Mouse (Mus musculus): ENCODE results near the gene Ethe1.
"Not testable (repeated sequence)": the region's sequence is repeated elsewhere in the genome, so short reads cannot be mapped to it uniquely, and the experiment has no call there.

Ethe1 gene

DNA sequence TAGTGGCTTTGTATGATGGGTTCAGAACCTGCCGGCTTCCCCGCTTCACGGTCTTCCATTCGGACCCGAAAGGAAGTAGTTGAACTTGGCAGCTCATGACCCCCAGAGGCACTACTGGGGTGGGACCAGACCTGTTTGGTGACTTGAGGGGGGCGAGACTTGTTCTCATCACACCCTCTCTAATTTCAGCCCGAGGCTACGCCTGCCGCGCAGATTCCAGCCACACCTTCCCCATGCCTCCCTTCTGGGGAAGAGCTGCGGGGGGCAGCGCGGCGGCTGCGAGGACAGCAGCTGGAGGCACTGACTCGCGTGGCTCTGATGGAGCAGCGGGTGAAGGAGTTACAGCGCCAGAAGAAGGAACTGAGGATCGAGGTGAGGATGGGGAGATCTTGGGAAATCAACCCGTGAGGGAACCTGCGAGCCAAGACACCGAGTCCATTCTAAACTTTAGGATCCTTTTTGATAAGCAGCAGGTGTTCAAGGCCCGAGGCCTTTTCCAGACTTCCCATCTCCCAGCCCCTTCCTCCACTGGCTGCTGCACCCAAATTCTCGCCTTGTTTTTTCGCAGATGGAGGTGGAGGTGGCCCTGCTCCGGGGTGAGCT lies 25.1 kb downstream of the Ethe1 start:
- no peak for DNase-seq (ENCODE audit: low spot score)

DNA sequence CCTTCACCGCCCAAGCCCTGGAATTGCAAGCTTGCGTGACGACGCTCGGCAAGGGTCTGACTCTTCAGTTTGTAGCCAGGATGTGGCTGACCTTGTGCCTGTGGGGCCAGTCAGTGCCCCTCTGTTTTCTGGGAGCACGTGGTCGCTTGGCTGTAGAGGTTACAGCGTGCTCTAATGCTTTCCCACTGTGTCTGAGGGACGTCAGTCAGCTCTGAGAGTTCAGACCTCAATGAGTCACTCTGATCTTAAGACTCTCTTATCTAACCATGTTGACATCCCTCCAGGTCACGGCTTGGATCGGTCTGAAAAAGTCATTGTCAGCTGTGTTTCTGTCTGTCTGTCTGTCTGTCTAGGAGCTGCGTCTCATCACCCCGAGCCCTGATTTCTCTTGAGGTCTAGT lies 27.5 kb downstream of the Ethe1 start:
- no peak for DNase-seq (ENCODE audit: low spot score)

DNA sequence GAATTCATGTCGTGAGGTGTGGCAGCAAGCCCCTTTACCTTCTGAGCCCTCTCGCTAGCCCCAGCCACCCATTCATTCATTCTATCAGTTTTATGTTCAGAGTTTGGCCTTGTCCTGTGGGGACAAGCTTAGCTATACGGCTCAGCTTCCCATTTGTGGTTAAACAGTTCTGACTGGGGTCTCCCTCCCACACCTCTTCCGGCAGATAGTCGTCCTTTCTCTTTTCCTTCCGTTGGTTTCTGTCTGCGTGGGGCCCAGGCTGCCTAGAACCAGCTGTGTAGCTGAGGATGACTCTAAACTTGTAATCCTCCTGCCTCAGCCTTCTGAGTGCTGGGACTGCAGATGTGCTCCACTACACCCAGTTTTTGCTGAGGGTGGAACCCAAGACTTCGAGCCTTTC lies 30.4 kb downstream of the Ethe1 start:
- DNase-seq (ENCODE audit: low spot score) = no peak

DNA sequence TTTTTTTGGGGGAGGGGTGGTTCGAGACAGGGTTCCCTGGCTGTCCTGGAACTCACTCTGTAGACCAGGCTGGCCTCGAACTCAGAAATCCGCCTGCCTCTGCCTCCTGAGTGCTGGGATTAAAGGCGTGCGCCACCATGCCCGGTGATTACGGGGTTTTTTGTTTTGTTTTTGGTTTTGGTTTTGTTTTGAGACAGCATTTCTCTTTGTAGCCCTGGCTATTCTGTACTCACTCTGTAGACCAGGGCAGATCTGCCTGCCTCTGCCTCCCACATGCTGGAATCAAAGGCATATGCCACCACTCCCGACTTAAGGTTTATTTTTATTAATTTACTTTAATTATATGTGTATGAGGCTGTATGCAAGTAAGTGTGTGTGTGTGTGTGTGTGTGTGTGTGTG lies 31.0 kb downstream of the Ethe1 start:
- not testable (repeated sequence) for DNase-seq (ENCODE audit: low spot score)

DNA sequence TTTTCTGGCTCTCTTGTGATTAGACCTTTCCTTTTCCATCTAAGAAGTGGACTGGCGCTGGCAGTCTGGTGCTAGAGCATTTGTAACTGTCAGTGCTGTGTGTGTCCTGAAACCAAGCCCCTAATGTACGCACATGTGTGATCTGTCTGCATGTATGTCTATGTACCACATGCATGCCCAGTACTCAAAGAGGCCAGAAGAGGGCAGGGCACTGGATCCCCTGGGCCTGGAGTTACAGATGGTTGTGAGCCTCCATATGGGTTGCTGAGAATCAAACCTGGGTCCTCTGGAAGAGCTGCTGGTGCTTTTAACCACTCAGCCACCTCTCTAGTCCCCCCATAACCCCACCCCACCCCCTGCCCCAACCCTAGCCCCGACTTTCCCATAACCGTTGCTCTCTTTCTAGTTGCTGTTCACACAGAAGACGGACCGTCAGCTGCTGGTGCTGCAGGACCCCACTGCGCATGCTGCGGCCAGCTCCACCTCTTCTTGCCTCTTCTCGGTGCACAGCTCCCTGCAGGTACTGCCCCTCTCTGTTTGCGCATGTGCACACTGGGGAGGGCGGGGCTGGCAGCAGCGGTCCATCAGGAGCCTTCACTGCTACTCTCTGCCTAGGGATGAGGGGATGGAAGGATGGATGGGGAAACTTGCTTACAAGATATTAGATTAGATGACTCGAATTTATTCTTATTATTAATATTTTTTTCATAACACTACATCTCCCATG lies 32.5 kb downstream of the Ethe1 start:
- DNase-seq (ENCODE audit: low spot score) = no peak

DNA sequence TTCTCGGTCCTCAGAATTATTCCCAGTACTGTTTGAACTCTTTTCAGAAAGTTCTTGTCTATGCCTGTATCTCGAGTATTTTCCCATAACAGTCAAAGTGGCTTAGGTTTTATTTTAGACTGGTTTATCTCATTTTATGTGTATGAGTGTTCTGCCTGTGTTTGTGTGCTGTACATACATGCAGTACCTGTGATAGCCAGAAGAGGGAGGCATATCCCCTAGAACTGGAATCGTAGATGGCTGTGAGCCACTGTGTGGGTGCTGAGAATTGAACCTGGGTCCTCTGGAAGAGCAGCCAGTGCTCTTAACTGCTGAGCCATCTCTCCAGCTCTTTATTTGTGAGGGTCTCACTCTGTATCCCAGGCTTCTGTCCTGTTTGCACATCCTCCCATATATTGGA lies 33.9 kb downstream of the Ethe1 start:
- no peak for DNase-seq (ENCODE audit: low spot score)

DNA sequence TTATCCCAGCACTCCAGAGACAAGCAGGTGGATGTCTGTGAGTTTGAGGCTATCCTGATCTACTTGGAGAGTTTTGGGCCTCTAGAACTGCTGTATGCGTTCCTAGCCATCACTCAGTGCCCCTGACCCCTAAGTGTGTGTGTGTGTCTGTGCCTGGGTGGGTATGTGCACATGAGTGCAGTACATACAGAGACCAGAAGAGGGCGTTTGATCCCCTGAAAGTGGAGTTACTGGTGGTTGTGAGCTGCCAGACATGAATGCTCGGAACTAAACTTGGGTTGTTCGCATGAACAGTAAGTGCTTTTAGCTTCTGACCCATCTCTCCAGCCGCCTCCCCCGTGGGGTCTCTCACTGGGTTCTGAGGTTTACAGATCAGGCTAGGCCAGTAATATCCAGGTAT lies 35.6 kb downstream of the Ethe1 start:
- DNase-seq (ENCODE audit: low spot score) = no peak

DNA sequence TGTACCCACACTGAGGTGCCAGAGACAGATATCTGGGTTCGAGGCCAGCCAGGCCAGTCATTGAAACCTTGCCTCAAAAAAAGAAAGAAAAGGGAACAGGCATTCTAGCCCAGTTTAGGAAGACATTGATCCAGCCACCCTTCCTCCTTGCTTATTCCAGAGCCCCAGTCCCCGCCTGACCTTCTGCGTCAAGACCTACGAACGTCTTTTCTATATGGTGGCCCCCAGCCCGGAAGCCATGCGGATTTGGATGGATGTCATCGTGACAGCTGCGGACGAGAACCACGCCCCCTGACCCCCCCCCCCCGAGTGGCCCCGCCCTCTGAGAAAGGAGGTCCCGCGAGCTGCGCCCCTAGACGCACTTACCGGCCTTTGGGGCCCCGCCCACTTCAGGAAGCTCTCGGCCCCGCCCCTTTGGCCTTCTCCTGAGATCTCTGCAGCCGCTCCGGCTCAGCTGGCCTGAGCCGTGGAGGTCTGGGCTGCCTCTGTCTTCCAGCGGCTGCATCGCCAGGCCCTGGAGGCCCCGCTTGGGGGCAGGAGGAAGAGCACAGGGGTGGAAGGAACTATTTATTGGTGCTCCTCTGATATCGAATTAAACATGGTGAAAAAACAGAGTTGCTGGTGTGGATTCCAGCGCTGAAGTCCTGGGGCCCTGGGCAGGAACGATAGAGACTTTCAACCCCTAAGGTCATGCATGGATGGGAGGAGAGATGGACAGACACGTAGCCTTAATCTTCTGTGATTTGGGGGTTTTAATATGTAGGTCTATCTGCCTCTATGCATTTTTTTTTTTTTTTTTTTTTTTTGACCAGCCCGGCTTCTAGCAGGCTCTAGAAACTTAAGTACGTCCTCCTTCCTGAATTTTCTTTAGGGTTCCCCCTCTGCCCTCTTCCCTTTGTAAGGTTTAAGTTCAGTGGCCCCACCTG lies 41.6 kb downstream of the Ethe1 start:
- peak; percentile 83 for DNase-seq (ENCODE audit: low spot score)

DNA sequence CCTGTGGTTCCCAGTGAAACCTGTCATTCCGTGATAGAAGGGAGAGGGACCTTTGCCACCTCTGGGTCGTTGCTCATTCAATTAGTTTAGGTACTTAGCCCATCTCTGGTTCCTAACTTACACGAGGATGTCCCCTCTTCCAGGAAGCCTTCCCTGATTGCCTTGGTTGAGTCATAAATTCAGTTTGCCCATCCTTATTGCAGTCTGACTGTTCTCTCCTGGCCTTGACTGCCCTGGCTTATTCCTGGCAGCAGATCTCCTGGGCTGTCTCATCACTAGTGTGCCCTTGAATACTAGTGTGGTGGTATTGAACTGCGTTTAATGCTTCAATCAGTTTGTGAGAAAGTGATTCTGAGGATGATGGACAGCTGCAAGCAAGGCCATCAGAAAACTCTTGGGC lies 42.3 kb downstream of the Ethe1 start:
- DNase-seq (ENCODE audit: low spot score) = no peak

DNA sequence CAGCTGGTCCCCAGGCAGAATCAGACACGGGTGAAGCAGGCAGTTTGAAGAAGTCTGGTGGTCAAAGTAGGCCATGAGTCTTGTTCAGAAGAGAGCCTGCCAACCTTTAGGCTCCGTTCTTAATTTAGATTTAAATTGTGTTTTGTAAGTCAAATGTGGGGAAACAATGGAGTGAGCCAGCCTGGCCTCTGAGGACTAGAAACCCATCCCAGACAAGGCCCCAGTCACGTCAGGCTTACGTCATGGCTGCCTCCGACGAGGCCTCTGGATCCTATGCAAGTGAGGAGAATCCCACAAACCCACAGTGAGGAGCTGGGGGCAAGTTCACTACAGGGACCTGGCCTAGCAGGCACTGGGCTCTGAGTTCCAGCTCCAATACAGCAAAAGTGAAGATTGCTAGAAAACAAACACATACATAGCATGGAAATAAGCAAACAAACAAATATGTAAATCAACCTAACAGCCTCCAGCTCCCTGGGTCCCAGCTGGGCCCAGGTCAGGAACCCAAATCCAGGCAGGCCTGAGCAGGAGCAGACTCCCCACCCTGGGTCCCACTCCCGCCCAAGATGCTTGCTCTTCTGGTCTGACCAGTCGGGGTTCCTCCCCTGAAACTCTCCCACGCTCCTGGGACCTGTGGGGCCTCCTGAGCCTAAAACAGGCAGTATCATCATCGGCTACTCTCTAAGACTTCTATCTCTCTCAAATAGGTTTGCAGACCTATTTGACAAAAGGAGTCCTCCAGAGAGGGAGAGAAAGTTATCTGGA lies 43.0 kb downstream of the Ethe1 start:
- DNase-seq (ENCODE audit: low spot score) = no peak

DNA sequence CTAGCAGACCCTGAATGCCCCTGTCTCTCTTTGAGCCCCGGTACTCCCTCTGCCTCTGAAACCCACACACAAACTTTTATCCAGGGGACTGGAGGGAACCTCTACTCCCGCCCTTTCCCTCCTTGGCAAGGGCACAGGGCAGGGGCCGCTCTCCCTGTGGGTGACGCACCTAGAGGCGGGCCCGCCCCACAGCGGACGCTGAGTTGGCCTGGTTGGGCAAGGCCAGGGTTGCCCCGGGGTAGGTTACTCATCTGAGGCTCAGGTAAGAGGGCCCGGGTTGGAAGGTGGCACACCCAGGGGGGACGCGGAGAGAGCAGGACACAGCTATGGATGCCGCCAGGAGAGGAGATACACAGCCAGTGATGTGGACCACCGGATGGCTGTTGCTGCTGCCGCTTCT lies 48.9 kb downstream of the Ethe1 start, which contains the start of gene Lypd3:
Gene Lypd3 (plus strand): TSS at position 287 of the 400 bp plus-strand sequence.
- DNase-seq (ENCODE audit: low spot score) = no peak

DNA sequence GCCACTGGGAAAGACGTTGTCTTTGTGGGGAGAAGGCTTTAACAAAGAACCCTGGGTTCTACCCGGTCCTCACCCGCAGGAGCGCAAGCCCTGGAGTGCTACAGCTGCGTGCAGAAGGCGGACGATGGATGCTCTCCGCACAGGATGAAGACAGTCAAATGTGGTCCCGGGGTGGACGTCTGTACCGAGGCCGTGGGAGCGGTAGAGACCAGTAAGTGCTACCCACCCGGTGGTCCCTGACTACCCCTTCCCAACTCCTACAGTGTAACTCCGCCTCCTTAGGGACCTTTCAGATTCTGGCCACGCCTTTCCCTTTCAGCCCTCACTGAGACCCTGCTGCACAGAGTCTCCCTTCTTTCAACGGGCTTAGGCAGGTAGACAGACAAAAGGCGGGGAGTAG lies 49.7 kb downstream of the Ethe1 start:
- no peak for DNase-seq (ENCODE audit: low spot score)

DNA sequence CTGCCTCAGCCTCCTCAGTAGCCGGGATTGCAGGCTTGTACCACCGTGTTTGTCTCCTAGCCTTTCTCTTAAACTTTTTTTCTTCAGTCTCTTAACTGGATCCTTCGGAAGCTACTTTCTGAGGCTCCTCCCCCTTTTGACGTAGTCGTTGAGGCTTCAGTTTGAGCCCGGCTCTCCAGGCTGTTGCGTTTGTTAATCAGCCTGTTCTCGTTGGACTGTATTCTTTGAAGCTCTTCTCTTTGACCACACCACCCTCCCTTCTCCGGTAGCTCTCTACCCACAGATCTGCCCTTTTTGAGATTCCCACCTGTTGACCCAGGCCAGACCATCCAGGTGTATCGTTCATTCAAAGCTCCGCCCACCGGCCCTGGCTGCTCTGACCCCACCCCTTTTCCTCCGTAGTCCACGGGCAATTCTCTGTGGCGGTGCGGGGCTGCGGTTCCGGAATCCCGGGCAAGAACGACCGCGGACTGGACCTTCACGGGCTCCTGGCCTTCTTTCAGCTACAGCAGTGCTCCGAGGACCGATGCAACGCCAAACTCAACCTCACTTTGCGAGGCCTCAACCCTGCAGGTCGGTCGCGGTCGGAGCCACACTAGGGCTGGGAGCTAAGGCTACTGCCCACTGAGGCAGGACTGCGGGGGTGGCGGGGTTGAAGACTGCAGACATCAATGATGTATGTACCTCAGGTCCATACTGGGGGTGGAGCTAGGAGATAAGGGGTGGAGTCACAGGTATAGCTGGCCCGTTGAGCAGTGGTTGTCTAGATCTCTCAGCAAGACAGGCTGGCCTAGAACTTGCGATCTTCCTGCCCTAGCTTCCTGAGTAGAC lies 50.9 kb downstream of the Ethe1 start:
- no peak for DNase-seq (ENCODE audit: low spot score)

DNA sequence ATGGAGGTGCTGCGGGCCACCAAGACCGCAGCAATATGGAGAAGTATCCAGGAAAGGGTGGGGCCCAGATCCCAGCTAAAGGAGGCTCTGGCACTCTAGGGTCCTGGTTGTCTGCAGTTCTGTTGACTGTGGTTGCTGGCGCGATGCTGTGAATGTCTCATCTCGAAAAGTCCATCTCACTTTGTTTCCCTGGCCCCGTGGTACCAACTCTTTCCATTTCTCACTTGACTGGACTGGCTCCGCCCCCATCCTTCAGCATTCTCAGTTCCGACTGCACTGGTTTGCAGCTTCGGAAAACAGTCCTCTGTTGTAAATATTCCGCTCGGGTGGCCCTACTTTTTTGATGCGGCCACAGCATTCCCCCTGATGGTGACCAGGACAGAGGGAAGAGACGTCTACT lies 53.1 kb downstream of the Ethe1 start:
- no peak for DNase-seq (ENCODE audit: low spot score)

DNA sequence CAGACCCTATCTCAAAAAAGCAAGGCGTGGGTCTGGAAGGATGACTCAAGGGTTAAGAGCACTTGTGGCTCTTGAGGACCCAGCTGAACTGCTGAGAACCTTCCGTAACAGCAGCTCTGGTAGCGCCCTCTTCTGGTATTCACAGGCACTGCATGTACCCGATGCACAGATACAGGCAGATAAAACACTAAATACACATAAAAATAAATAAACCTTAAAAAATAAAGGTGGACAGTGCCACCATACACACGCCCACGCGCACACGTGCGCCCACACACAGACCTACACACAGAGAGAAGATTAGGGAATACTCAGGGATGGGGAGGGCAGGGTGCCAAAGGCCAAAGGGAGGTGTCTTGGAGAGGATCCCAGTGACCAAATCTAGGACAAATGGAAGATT lies 55.1 kb downstream of the Ethe1 start:
- no peak for DNase-seq (ENCODE audit: low spot score)

DNA sequence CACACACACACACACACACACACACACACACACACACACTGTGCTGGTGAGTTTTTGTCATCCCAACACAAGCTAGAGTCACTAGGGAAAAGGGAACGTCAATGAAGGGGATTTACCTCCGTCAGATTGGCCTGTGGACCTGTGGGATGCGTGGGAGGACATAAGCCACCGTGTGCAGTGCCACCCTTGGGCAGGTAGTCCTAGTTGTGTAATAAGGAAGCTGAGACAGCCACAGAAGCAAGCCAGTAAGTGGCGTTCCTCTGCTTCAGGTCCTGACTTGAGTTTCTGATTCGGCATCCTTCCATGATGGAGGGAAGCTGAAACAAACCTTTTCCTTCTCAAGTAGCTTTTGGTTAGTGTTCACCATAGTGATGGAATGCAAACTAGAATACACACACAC lies 57.1 kb downstream of the Ethe1 start:
- no peak for DNase-seq (ENCODE audit: low spot score)

DNA sequence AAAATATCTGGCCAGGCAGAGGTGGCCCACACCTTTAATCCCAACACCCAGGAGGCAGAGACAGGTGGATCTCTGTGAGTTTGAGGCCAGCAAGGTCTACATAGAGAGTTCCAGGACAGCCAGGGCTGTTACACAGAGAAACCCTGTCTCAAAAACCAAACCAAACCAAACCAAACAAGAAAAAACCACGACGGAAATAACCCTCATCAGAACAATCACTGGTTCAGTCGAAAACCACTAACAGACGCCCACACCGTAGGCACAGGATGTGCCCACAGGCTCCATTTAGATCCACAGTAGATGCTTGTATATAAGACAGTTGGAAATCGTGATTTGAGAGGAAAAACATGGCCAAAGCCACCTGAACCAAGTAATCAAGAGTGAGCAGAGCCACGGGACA lies 57.7 kb downstream of the Ethe1 start:
- DNase-seq (ENCODE audit: low spot score) = no peak

DNA sequence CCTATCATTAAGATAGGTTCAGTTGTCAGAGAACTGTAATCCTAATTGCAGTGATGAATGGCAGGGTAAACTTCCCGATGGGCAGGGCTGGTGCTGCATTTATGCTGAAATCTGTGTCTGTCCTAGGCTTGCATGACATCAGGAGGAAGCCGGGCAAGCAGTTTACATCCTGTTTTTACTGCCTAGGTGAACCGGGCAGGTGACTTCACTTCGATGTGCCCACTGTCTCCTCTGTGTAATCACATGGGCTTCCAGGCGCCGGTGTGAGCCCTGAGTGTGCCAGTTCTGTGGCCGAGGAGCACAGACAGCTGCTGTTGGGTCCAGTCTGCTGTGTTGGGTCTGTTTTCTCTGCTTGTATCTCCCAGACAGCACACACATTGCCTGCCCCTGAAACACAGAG lies 59.1 kb downstream of the Ethe1 start:
- no peak for DNase-seq (ENCODE audit: low spot score)

DNA sequence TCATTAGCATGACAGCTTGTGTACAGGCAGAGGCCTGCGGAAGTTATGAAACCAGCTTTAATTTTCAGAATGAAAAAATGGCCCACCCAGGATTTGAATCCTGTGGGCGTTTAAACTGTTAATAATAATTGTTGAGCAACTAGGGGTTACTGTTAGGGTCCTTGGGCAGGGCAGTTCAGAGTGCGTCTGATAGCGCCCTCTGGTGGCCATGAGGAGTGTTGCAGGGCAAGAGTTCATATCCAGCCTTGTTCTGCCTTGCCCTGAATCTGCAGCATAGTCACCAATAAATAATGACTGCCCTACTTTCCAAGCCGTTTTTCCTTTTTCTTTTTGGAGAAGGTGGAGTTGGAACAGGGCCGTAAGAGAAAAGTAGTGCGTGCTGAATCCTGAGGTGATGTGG lies 66.3 kb downstream of the Ethe1 start:
- no peak for DNase-seq (ENCODE audit: low spot score)

Measured in ovary, adult 18-20 months (tissue).